Mouse (Mus musculus) kidney, adult 2 months (tissue): ENCODE measurements around the gene Nfatc2.

Experiments
- CTCF ChIP-seq: fragments of 200-500 bp; conservative IDR thresholded peaks from 2 replicates; pipeline ENCODE4 v1.5.1; 2011; ENCODE audit warnings: low read depth, mild to moderate bottlenecking, control low read depth, low read length, moderate library complexity, mixed read lengths; ENCODE audit not compliant: insufficient read depth, insufficient read length
- POLR2A ChIP-seq: fragments of 200-500 bp; IDR thresholded peaks from one replicate; pipeline ENCODE4 v1.6.1; 2011; ENCODE audit warnings: low read depth, low read length, control low read depth

GRCm38 (mm10) chr2:168627829-168628770 lies 26.6 kb upstream of the Nfatc2 start:
- TF ChIP-seq CTCF: no peak
- TF ChIP-seq POLR2A: no peak
